Comparison of ENCODE assay signal across 7 mouse cellular contexts in the genomic region with DNA sequence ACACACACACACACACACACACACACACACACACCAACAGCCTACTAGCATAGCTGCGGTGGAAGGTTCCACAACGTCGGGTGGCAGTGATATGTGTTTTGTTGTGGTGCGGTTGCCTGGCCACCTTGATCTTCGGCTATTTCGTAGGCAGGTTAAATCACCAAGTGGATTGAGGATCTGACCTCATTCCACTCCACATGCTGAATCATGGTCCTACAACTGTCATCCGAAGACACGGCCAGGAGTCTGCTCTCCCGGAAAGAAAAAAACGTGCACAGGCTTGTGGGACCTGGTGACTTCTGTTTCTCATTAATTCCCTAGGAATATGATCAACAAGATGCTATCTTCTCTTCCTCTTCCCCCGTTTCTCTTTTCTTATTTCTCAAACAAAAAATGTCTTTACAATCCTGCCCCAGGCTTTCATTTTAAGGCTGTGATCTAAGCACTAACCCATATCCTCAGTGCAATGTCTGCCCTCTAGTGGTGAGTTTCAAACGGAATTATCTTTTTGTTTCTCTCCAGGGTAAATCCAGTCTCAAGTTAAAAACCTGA. TPM values are rescaled to one million over a fixed set of nuclear protein-coding genes. Genes with fewer than 3 reads are reported as not detected.
A peak's percentile ranks its signal among the peaks of the same experiment; 100 is the strongest.
DNase-seq lines count a peak whose midpoint lies in the region; ATAC-seq and TF ChIP-seq lines count a peak whose summit lies in the region.

No protein-coding gene starts in this region.

- no peak for TF ChIP-seq EP300 in heart, adult 2 months (IDR thresholded peaks at IDR 0.05; ENCODE audit: insufficient read depth, low read depth, low read length)
- no peak for TF ChIP-seq EP300 in liver, embryonic 14.5 days (IDR thresholded peaks at IDR 0.05; ENCODE audit: low read depth)

- peak overlapping the region; percentile 88 for H3K27ac ChIP-seq in heart, adult 2 months
- no peak overlapping the region for H3K27ac ChIP-seq in liver, embryonic 14.5 days
- H3K27ac ChIP-seq in neural tube, embryonic 13.5 days (replicated peaks), result no peak overlapping the region

- peak overlapping the region; percentile 47 for H3K4me3 ChIP-seq in heart, adult 2 months
- H3K4me3 ChIP-seq in liver, embryonic 14.5 days (ENCODE audit: insufficient read depth in 1 of 2, low read depth in 2 of 2, low read length in 2 of 2), result 0 out of 4 replicates have a peak overlapping the region, but pooled peaks of 1 of the 2 experiments have one; percentile 33
- H3K4me3 ChIP-seq in neural tube, embryonic 13.5 days, result no peak overlapping the region

- H3K4me1 ChIP-seq in heart, adult 2 months (ENCODE audit: control insufficient read depth, insufficient read depth, low read length), result peaks cover 2% of the 10 kb centered on the region
- no peaks in the 10 kb centered on the region for H3K4me1 ChIP-seq in liver, embryonic 14.5 days (replicated peaks; ENCODE audit: control insufficient read depth in 2 of 2, insufficient read depth in 2 of 2, low read length in 1 of 2)
- peaks cover 16% of the 10 kb centered on the region for H3K4me1 ChIP-seq in neural tube, embryonic 13.5 days (replicated peaks)

- peak overlapping the region; percentile 38 for H3K4me2 ChIP-seq in liver, embryonic 14.5 days (ENCODE audit: low read depth)
- H3K4me2 ChIP-seq in neural tube, embryonic 13.5 days, result peak overlapping the region; percentile 37

- intact Hi-C loops in heart, adult 2 months (cut with DNase I), result loop anchor here (5.0 to 10.0 kb wide), 3 partner anchors 122 to 402 kb away; a partner anchor contains a TSS

- H3K9me3 ChIP-seq in liver, embryonic 14.5 days (ENCODE audit: control insufficient read depth, low read length), result no peaks in the 10 kb centered on the region
- no peaks in the 10 kb centered on the region for H3K9me3 ChIP-seq in neural tube, embryonic 13.5 days

- H3K79me2 ChIP-seq in heart, adult 2 months (replicated peaks; ENCODE audit: control insufficient read depth, insufficient read depth, low read length), result no peaks in the 10 kb centered on the region

- peak; percentile 85 for TF ChIP-seq CTCF in heart, adult 2 months (IDR thresholded peaks at IDR 0.05)
- peak; percentile 61 for TF ChIP-seq CTCF in liver, embryonic 14.5 days (IDR thresholded peaks at IDR 0.05; ENCODE audit: low read depth)

- H3K36me3 ChIP-seq in heart, adult 2 months (ENCODE audit: control insufficient read depth, insufficient read depth, low read length), result no peaks in the 10 kb centered on the region; the same call in 1 of the 2 replicates
- H3K36me3 ChIP-seq in liver, embryonic 14.5 days (replicated peaks; ENCODE audit: control insufficient read depth, insufficient read depth, low read depth), result no peaks in the 10 kb centered on the region
- H3K36me3 ChIP-seq in neural tube, embryonic 13.5 days, result no peaks in the 10 kb centered on the region

- ATAC-seq in liver, embryonic 14.5 days (ENCODE audit: insufficient read depth), result peak; percentile 57; the same call in 1 of the 2 replicates
- peak; percentile 76; the same call in 1 of the 2 replicates for ATAC-seq in neural tube, embryonic 13.5 days (ENCODE audit: low read depth)

- peak overlapping the region; percentile 62 for H3K9ac ChIP-seq in heart, adult 2 months (ENCODE audit: low read depth, low read length)
- no peak overlapping the region for H3K9ac ChIP-seq in liver, embryonic 14.5 days (replicated peaks)
- H3K9ac ChIP-seq in neural tube, embryonic 13.5 days, result 0 out of 2 replicates have a peak overlapping the region, but pooled peaks have one; percentile 14

- 19% methylated on average over 12 of the region's 12 CpGs for WGBS in heart, adult 2 months
- WGBS in liver, embryonic 14.5 days (ENCODE audit: insufficient replicate concordance), result 41% methylated on average over 12 of the region's 12 CpGs
- WGBS in neural tube, embryonic 13.5 days, result 56% methylated on average over 12 of the region's 12 CpGs

- no peak for TF ChIP-seq POLR2A in heart, adult 2 months (IDR thresholded peaks at IDR 0.05; ENCODE audit: insufficient read depth, low read depth, low read length)

- no peaks in the 10 kb centered on the region for H3K27me3 ChIP-seq in heart, adult 2 months (ENCODE audit: control insufficient read depth, insufficient read depth, low read length)
- no peaks in the 10 kb centered on the region for H3K27me3 ChIP-seq in liver, embryonic 14.5 days (ENCODE audit: control insufficient read depth, insufficient read depth, low read length)
- H3K27me3 ChIP-seq in neural tube, embryonic 13.5 days, result no peaks in the 10 kb centered on the region

- peak; percentile 69 to 78 for DNase-seq in CD8-positive naive resting alpha-beta T cell, adult 2 months (ENCODE audit: low read depth in 2 of 2, low spot score in 2 of 2)
- DNase-seq in R1 (ENCODE audit: low read depth, low spot score), result peak; percentile 76
- DNase-seq in embryo, embryonic 10 days (ENCODE audit: low spot score), result peak; percentile 82
- DNase-seq in heart, adult 2 months, result peak; percentile 57 to 74
- DNase-seq in kidney, adult 9 months, result peak; percentile 85
- DNase-seq in liver, embryonic 14.5 days (ENCODE audit: low read depth in 3 of 3, low spot score in 3 of 3), result peak; percentile 26 to 51 (median 36)

RNA-seq across cellular contexts. Expression of a gene that starts 43.6 kb away (rescaled TPM):
- under 1 TPM; 0.11 to 0.42 TPM for total RNA-seq in heart, adult 2 months (2021)
- 0.12 and 0.21 TPM in 2 replicates for polyA plus RNA-seq in heart, adult 2 months (2012; rRNA removed)
- polyA plus RNA-seq in liver, embryonic 14.5 days (2012; rRNA removed), result 0.03 and 0.08 TPM in 2 replicates
- 0.06 TPM in 1 of 2 replicates, not detected in the other for polyA plus RNA-seq in liver, embryonic 14.5 days (2014; fragmentation: Nextera tagmentation; extraction: Ambion mirVana)
- 0.07 and 0.19 TPM in 2 replicates for polyA plus RNA-seq in neural tube, embryonic 13.5 days (2015; fragmentation: Nextera tagmentation; extraction: Ambion mirVana)
